Mouse (Mus musculus): ENCODE measurements around the gene Slu7. TPM values are rescaled to one million over a fixed set of nuclear protein-coding genes. Genes with fewer than 3 reads are reported as not detected.

Gene Slu7
- total and polyA plus RNA-seq, 3 experiments, result 5.2 to 63.1 (median 42.8) TPM

DNA sequence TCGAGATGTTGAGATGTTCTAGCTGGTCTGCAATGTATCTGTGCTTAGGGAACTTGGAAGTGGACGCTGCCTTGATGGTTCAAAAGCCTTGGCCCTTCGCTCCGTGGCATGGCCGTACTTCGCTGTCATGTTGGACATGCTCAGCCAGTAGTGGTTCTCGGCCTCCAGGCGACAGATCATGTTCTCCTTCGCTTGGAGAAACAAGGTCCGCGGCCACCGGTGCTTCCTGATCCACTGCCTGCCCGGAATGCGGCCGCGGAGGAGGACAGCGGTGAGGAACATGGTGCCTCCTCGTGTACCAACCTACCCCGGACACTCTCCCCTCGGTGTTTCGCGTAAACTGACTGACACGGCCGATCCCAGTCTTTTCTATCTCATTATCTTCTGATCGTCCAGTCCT lies 29.7 kb downstream of the Slu7 start:
- DNase-seq (ENCODE audit: low spot score), result no peak
- no peak for ATAC-seq (ENCODE audit: extremely low read depth, insufficient number of reproducible peaks, low FRiP score, poor library complexity, severe bottlenecking)
- Histone ChIP-seq H3K4me3 (ENCODE audit: low read depth, low read length) (no peak overlapping the region), H3K27me3 (ENCODE audit: insufficient read depth, low read length) (peaks cover 5% of the 10 kb centered on the region; the same call in 1 of the 2 replicates), H3K4me1 (ENCODE audit: insufficient read depth, low read depth, low read length) (no peaks in the 10 kb centered on the region), H3K36me3 (replicated peaks) (no peaks in the 10 kb centered on the region), H3K9me3 (replicated peaks) (peaks cover 2% of the 10 kb centered on the region; the same call in 1 of the 2 replicates)
- TF ChIP-seq GATA2 (IDR thresholded peaks at IDR 0.05; ENCODE audit: borderline replicate concordance, low read depth, low read length) (no peak), GATA1 (IDR thresholded peaks at IDR 0.05; ENCODE audit: borderline replicate concordance, low read length) (no peak), CTCF (IDR thresholded peaks at IDR 0.05; ENCODE audit: low read depth, low read length) (no peak), TAL1 (conservative IDR thresholded peaks at IDR 0.05; ENCODE audit: low read depth, low read length) (no peak), POLR2AphosphoS5 (IDR thresholded peaks at IDR 0.05; ENCODE audit: insufficient replicate concordance, low read depth, low read length) (no peak)

DNA sequence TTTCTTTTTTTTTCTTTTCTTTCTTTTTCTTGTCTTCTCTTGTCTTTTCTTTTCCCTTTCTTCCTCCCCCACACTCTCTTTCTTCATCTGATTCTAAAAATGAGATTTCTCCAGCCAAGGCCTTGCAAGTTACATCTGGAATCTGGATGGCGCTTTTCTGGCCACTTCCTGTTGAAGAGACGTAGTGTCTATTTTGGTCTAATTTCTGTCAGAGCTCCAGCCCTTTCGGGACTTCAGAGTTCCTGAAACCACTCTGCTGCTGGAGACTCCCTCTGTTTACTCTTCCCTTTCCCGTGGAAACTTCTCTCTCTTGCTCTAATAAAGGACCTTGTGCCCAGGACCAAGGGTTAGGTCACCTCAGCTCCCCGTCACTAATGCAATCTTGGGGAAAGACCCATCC lies 36.6 kb downstream of the Slu7 start:
- Histone ChIP-seq H3K36me3 (replicated peaks) (no peaks in the 10 kb centered on the region), H3K9me3 (replicated peaks) (no peaks in the 10 kb centered on the region), H3K4me1 (ENCODE audit: insufficient read depth, low read depth, low read length) (0 out of 2 replicates have a peak, but pooled peaks cover 6% of the 10 kb centered on the region), H3K4me3 (ENCODE audit: low read depth, low read length) (no peak overlapping the region), H3K27me3 (ENCODE audit: insufficient read depth, low read length) (no peaks in the 10 kb centered on the region)
- TF ChIP-seq TAL1 (conservative IDR thresholded peaks at IDR 0.05; ENCODE audit: low read depth, low read length) (no peak), CTCF (IDR thresholded peaks at IDR 0.05; ENCODE audit: low read depth, low read length) (no peak), GATA2 (IDR thresholded peaks at IDR 0.05; ENCODE audit: borderline replicate concordance, low read depth, low read length) (no peak), POLR2AphosphoS5 (IDR thresholded peaks at IDR 0.05; ENCODE audit: insufficient replicate concordance, low read depth, low read length) (no peak), GATA1 (IDR thresholded peaks at IDR 0.05; ENCODE audit: borderline replicate concordance, low read length) (no peak)
- DNase-seq (ENCODE audit: low spot score), result no peak
- ATAC-seq (ENCODE audit: extremely low read depth, insufficient number of reproducible peaks, low FRiP score, poor library complexity, severe bottlenecking), result no peak

DNA sequence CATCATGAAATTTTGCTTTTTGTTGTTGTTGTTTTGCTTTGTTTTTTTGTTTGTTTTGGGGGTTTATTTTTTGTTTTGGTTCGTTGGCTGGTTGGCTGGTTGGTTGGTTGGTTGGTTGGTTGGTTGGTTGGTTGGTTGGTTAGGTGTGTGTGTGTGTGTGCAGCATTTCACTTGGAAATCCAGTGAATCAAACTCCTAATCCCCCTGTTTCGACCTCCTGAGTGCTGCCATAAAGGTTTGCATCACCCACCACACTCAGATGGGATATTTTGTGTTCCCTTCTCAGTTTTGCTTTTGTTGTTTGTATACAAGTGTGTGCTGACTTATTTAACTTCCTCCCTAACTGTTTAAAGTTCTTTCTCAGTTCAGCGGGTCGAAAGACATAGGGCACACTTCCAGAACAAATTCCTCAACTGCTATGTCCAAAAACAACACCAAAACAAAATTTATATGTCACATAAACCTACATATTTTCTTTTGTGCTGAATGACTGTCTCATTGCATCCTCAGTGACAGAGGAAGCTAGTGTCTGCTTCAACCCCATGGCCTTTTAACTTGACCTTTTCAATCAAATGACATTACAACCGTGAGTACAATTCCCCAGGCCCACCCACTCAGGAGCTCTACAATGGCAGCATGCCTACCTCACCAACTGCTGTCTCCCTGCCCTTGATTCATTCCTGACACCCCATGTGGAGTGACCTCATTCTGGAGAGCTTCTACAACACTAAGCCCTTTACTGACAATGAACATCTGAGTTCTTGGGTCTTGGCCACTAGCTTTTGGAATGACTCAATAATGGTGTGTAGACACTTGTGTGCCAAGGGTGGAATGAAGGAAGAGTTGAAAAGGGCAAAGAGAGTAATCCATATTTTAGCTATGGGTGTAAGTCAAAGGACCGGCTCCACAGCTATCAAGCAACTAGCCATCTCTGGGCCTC lies 37.6 kb downstream of the Slu7 start:
- TF ChIP-seq TAL1 (conservative IDR thresholded peaks at IDR 0.05; ENCODE audit: low read depth, low read length), result no peak
- TF ChIP-seq CTCF (IDR thresholded peaks at IDR 0.05; ENCODE audit: low read depth, low read length), result no peak
- TF ChIP-seq GATA2 (IDR thresholded peaks at IDR 0.05; ENCODE audit: borderline replicate concordance, low read depth, low read length), result no peak
- no peak for TF ChIP-seq POLR2AphosphoS5 (IDR thresholded peaks at IDR 0.05; ENCODE audit: insufficient replicate concordance, low read depth, low read length)
- no peak for TF ChIP-seq GATA1 (IDR thresholded peaks at IDR 0.05; ENCODE audit: borderline replicate concordance, low read length)
- Histone ChIP-seq H3K4me1 (ENCODE audit: insufficient read depth, low read depth, low read length) (0 out of 2 replicates have a peak, but pooled peaks cover 6% of the 10 kb centered on the region), H3K27me3 (ENCODE audit: insufficient read depth, low read length) (no peaks in the 10 kb centered on the region), H3K36me3 (replicated peaks) (no peaks in the 10 kb centered on the region), H3K4me3 (ENCODE audit: low read depth, low read length) (no peak overlapping the region), H3K9me3 (replicated peaks) (no peaks in the 10 kb centered on the region)
- DNase-seq (ENCODE audit: low spot score), result no peak
- ATAC-seq (ENCODE audit: extremely low read depth, insufficient number of reproducible peaks, low FRiP score, poor library complexity, severe bottlenecking), result no peak

DNA sequence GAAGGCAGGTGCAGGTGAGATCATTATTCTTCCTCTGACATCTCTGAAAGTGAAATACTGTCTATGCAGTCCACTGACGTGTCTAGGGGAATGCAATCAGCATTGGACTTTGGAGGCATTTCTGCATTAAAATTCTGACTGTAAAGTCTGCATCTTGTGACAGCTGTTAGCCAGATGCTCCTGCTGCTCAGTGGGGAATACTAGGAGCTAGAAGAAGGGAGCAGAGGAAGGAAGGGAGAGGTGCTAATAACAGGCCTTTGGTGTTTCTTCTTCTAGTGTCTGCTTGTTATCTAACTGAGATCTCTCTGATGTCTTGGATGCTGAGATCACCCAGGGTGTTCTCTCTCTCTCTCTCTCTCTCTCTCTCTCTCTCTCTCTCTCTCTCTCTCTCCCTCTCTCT lies 39.6 kb downstream of the Slu7 start:
- DNase-seq (ENCODE audit: low spot score) (no peak), ATAC-seq (ENCODE audit: extremely low read depth, insufficient number of reproducible peaks, low FRiP score, poor library complexity, severe bottlenecking) (no peak)
- Histone ChIP-seq H3K36me3 (replicated peaks) (no peaks in the 10 kb centered on the region), H3K4me3 (ENCODE audit: low read depth, low read length) (no peak overlapping the region), H3K9me3 (replicated peaks) (no peaks in the 10 kb centered on the region), H3K4me1 (ENCODE audit: insufficient read depth, low read depth, low read length) (0 out of 2 replicates have a peak, but pooled peaks cover 6% of the 10 kb centered on the region), H3K27me3 (ENCODE audit: insufficient read depth, low read length) (no peaks in the 10 kb centered on the region)
- no peak for TF ChIP-seq TAL1 (conservative IDR thresholded peaks at IDR 0.05; ENCODE audit: low read depth, low read length)

DNA sequence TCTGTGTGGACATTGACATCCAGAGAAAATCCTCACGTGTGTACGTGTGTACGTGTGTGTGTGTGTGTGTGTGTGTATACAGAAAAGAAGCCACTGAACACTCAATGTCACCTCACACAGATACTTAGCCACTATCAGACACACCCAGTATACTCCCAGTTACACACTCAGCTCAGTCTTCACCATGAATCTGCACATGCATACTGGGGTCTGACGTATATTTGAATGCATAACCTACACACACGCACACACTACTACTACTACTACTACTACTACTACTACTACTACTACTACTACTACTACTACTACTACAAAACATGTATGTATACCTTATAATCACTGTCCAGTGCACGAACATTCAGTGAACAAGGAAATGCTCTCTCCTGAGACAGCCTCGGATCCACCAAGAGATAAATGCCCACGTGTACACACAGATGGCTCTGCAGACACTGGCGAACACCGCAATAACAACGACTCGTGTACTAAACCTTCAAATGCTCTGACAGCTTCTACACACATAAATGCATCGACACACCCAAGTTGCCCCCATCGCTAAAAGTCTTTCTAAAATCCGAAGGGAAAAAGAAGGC lies 40.2 kb downstream of the Slu7 start:
- H3K36me3 ChIP-seq (replicated peaks), result no peaks in the 10 kb centered on the region
- H3K4me1 ChIP-seq (ENCODE audit: insufficient read depth, low read depth, low read length), result 0 out of 2 replicates have a peak, but pooled peaks cover 6% of the 10 kb centered on the region
- no peaks in the 10 kb centered on the region for H3K27me3 ChIP-seq (ENCODE audit: insufficient read depth, low read length)
- TF ChIP-seq POLR2AphosphoS5 (IDR thresholded peaks at IDR 0.05; ENCODE audit: insufficient replicate concordance, low read depth, low read length) (no peak), GATA1 (IDR thresholded peaks at IDR 0.05; ENCODE audit: borderline replicate concordance, low read length) (no peak), GATA2 (IDR thresholded peaks at IDR 0.05; ENCODE audit: borderline replicate concordance, low read depth, low read length) (no peak), CTCF (IDR thresholded peaks at IDR 0.05; ENCODE audit: low read depth, low read length) (no peak), TAL1 (conservative IDR thresholded peaks at IDR 0.05; ENCODE audit: low read depth, low read length) (no peak)
- no peaks in the 10 kb centered on the region for H3K9me3 ChIP-seq (replicated peaks)
- H3K4me3 ChIP-seq (ENCODE audit: low read depth, low read length), result no peak overlapping the region
- no peak for DNase-seq (ENCODE audit: low spot score)
- no peak for ATAC-seq (ENCODE audit: extremely low read depth, insufficient number of reproducible peaks, low FRiP score, poor library complexity, severe bottlenecking)

DNA sequence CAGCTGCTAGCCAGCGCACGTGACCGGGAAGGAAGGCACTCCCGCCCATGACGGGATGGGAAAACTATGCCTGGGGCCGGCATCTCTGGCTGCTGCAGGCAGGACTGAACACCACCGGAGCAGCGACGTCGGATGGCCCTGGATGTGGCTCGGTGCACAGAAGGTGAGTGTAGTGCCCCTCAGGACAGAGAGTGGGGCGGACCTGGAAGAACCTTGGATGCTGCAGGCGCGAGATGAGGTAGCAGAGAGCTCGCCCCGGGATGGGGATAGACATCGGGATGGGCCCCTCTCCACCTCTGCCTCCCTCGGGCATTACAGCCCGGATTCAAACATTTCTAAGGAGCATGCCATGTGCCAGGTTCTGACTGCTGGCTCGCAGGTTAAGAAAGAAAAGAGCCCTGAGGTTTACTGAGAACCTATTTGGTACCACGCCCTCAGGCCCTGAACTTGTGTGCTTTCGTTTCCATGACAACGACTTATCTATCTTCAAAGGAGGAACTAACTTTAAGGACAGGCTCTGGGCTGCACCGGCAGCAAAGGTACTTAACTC lies 40.8 kb downstream of the Slu7 start, which contains the start of gene C1qtnf2:
Gene C1qtnf2, plus strand, starts transcription at position 52 of the 550 bp plus-strand sequence.
- H3K9me3 ChIP-seq (replicated peaks), result no peaks in the 10 kb centered on the region
- ATAC-seq (ENCODE audit: extremely low read depth, insufficient number of reproducible peaks, low FRiP score, poor library complexity, severe bottlenecking) (no peak), DNase-seq (ENCODE audit: low spot score) (no peak)
- no peak for TF ChIP-seq TAL1 (conservative IDR thresholded peaks at IDR 0.05; ENCODE audit: low read depth, low read length)
- TF ChIP-seq CTCF (IDR thresholded peaks at IDR 0.05; ENCODE audit: low read depth, low read length), result no peak
- no peak for TF ChIP-seq POLR2AphosphoS5 (IDR thresholded peaks at IDR 0.05; ENCODE audit: insufficient replicate concordance, low read depth, low read length)
- no peak for TF ChIP-seq GATA1 (IDR thresholded peaks at IDR 0.05; ENCODE audit: borderline replicate concordance, low read length)
- no peak for TF ChIP-seq GATA2 (IDR thresholded peaks at IDR 0.05; ENCODE audit: borderline replicate concordance, low read depth, low read length)
- H3K27me3 ChIP-seq (ENCODE audit: insufficient read depth, low read length), result no peaks in the 10 kb centered on the region
- H3K4me3 ChIP-seq (ENCODE audit: low read depth, low read length), result no peak within 1 kb of the TSS
- no peaks in the 10 kb centered on the region for H3K36me3 ChIP-seq (replicated peaks)
- 0 out of 2 replicates have a peak, but pooled peaks cover 6% of the 10 kb centered on the region for H3K4me1 ChIP-seq (ENCODE audit: insufficient read depth, low read depth, low read length)
